In the genomic region with DNA sequence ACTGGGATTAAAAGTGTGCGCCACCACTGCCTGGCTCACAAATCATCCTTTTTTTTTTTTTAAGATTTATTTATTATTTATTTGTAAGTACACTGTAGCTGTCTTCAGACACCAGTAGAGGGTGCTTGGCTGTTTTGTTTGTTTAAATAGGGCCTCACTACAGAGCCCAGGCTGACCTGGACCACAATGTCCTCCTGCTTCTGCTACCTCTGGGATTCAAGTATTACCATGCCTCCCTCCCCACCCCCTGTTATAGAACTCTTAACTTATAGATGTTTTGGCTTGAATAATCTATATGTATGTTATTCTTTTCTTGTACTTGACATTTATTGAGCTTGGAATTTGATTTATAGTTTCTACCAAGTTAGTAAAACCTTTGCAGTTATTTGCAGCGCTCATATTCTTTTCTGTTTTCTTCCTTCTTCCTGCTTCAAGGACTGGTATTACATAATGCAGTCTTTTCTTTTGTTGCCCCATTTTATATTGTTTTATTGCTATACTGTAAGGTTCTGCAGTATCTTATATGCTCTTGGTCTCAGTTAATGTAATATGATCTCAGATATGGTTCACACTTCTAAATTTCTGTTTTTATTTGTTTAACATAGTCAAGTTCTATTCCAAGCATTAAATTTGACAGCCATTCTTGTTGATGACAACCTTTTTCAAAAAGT, we compare ENCODE assay signal across 26 mouse cellular contexts. TPM values are rescaled to one million over a fixed set of nuclear protein-coding genes. Genes with fewer than 3 reads are reported as not detected.
"Had no signal": no experiment of that assay in that cellular context is flagged by ENCODE, and none has a peak within 500 bp of the region (broad histone marks: within the 10 kb centered on the region; RNA-seq: fewer than 3 reads in every experiment).

No protein-coding gene starts in this region.

- H3K9me3 ChIP-seq: midbrain, embryonic 10.5 days; midbrain, embryonic 12.5 days; neural tube, embryonic 13.5 days; neural tube, embryonic 15.5 days; stomach, embryonic 15.5 days had no signal

- H3K4me2 ChIP-seq: lung, embryonic 14.5 days; midbrain, embryonic 12.5 days; neural tube, embryonic 13.5 days; neural tube, embryonic 15.5 days; stomach, embryonic 15.5 days had no signal

- ATAC-seq: midbrain, embryonic 16.5 days had no signal

- H3K9ac ChIP-seq: lung, embryonic 14.5 days; midbrain, embryonic 12.5 days; neural tube, embryonic 13.5 days; neural tube, embryonic 15.5 days; stomach, embryonic 15.5 days had no signal

- DNase-seq: lung, adult 18-20 months; lung, embryonic 14.5 days; lung, postnatal 10 days; lung, postnatal 4 days; midbrain, embryonic 14.5 days; retina, postnatal 1 day; right cerebral cortex, adult 18-20 months; right cerebral cortex, postnatal 25 days; right cerebral cortex, postnatal 4 days; spleen, adult 18-20 months; thymus, adult 2 months; thymus, postnatal 25 days; thymus, postnatal 4 days had no signal

- H3K27ac ChIP-seq: midbrain, embryonic 10.5 days; midbrain, embryonic 12.5 days; neural tube, embryonic 13.5 days; neural tube, embryonic 15.5 days; stomach, embryonic 15.5 days; stomach, postnatal 0 days had no signal

- H3K27me3 ChIP-seq: midbrain, embryonic 12.5 days; neural tube, embryonic 13.5 days; neural tube, embryonic 15.5 days; stomach, embryonic 15.5 days had no signal

- H3K4me1 ChIP-seq: midbrain, embryonic 10.5 days; midbrain, embryonic 12.5 days; neural tube, embryonic 13.5 days; neural tube, embryonic 15.5 days; stomach, embryonic 15.5 days had no signal

- H3K4me3 ChIP-seq: midbrain, embryonic 10.5 days; midbrain, embryonic 12.5 days; myocyte; neural tube, embryonic 13.5 days; neural tube, embryonic 15.5 days; stomach, embryonic 15.5 days had no signal

RNA-seq across cellular contexts. Expression of a gene that starts 39.1 kb away (rescaled TPM):
- total RNA-seq: megakaryocyte, adult 5-6 weeks had no signal
- polyA plus RNA-seq: lung, embryonic 14.5 days; lung, embryonic 16.5 days; midbrain, embryonic 10.5 days; midbrain, embryonic 12.5 days; midbrain, embryonic 14.5 days; midbrain, embryonic 16.5 days; myocyte; neural tube, embryonic 11.5 days; neural tube, embryonic 13.5 days; neural tube, embryonic 15.5 days; testis, adult 2 months; thymus, adult 2 months; urinary bladder, adult 2 months had no signal
